Mouse (Mus musculus) neural tube, embryonic 11.5 days (tissue): Measurements from ENCODE around the gene Nkain2. TPM values are rescaled to one million over a fixed set of nuclear protein-coding genes. Genes with fewer than 3 reads are reported as not detected.

Experiments
- ATAC-seq: fragments of 200-750 bp; cut with Nextera tagmentation; 2 replicates; pipeline ENCODE4 v1.8.0; 2017; ENCODE audit warnings: moderate number of reproducible peaks, mild to moderate bottlenecking, moderate TSS enrichment, moderate library complexity; ENCODE audit not compliant: insufficient read depth, low FRiP score, low TSS enrichment
- DNase-seq: peaks from one replicate; pipeline ENCODE4 v3.0.0-alpha.2; 2015; ENCODE audit warnings: low spot score
- H3K27ac ChIP-seq: fragments of 300-500 bp; sonication (generic); 2 replicates; pipeline ENCODE4 v1.5.1; 2014; ENCODE audit warnings: low read depth, mild to moderate bottlenecking, low read length
- H3K27me3 ChIP-seq: fragments of 300-500 bp; sonication (generic); 2 replicates; pipeline ENCODE4 v1.6.1; 2014; ENCODE audit warnings: mild to moderate bottlenecking, low read length, mixed read lengths; ENCODE audit not compliant: control insufficient read depth, insufficient read depth
- H3K36me3 ChIP-seq: fragments of 300-500 bp; sonication (generic); 2 replicates; pipeline ENCODE4 v1.6.1; 2014; ENCODE audit warnings: mild to moderate bottlenecking, low read length, moderate library complexity, mixed read lengths; ENCODE audit not compliant: control insufficient read depth, insufficient read depth
- H3K4me1 ChIP-seq: fragments of 300-500 bp; sonication (generic); 2 replicates; pipeline ENCODE4 v1.6.1; 2014; ENCODE audit warnings: low read length, mixed read lengths; ENCODE audit not compliant: control insufficient read depth, insufficient read depth
- H3K4me2 ChIP-seq: fragments of 300-500 bp; sonication (generic); 2 replicates; pipeline ENCODE4 v1.6.1; 2014; ENCODE audit warnings: low read depth, mild to moderate bottlenecking, moderate library complexity
- H3K4me3 ChIP-seq: fragments of 300-500 bp; sonication (generic); 2 replicates; pipeline ENCODE4 v1.5.1; 2014; ENCODE audit warnings: low read depth, low read length
- H3K9ac ChIP-seq: fragments of 300-500 bp; sonication (generic); 2 replicates; pipeline ENCODE4 v1.6.1; 2014; ENCODE audit warnings: mild to moderate bottlenecking, low read length
- H3K9me3 ChIP-seq: fragments of 300-500 bp; sonication (generic); 2 replicates; pipeline ENCODE4 v1.6.1; 2016; ENCODE audit warnings: low read length; ENCODE audit not compliant: control insufficient read depth
- WGBS: fragments of 180-500 bp; shearing (Covaris S2); extraction: QIAGEN DNeasy Blood & Tissue Kit; methylation state at CpG from one replicate; pipeline ENCODE4 v1.1.7; 2014; 5-methylcytosine and 5-hydroxymethylcytosine counted together
- polyA plus RNA-seq: library from polyadenylated mRNA; unstranded; fragments of >200 nt; fragmentation: Nextera tagmentation; extraction: Ambion mirVana; gene quantifications from 2 replicates; pipeline ENCODE4 v1.2.1, GENCODE M21; 2014

The Nkain2 gene
- polyA plus RNA-seq: 1.8 and 3.3 TPM in 2 replicates

- Histone ChIP-seq H3K4me1 (no peaks in the 10 kb centered on the region), H3K4me3 (peak within 1 kb of the TSS; percentile 56), H3K9me3 (no peaks in the 10 kb centered on the region), H3K27me3 (no peaks in the 10 kb centered on the region), H3K36me3 (no peaks in the 10 kb centered on the region), H3K27ac (no peak within 1 kb of the TSS; the same call in 1 of the 2 replicates), H3K9ac (peak within 1 kb of the TSS; percentile 67), H3K4me2 (peak within 1 kb of the TSS; percentile 80)
- under 1% methylated on average over 60 of the region's 81 CpGs for WGBS
- DNase-seq (peak; percentile 79), ATAC-seq (peak; percentile 84)
Measured at GRCm38 (mm10) chr10:32889652-32890506, at the start of gene Nkain2. Nkain2 (minus strand) TSS chr10:32890462.

- Histone ChIP-seq H3K9ac (no peak overlapping the region), H3K4me1 (no peaks in the 10 kb centered on the region), H3K9me3 (no peaks in the 10 kb centered on the region), H3K27ac (no peak overlapping the region), H3K36me3 (no peaks in the 10 kb centered on the region), H3K4me3 (no peak overlapping the region), H3K27me3 (no peaks in the 10 kb centered on the region), H3K4me2 (no peak overlapping the region)
- 95% methylated on average over 3 of the region's 3 CpGs for WGBS
- ATAC-seq (no peak), DNase-seq (no peak)
Measured at GRCm38 (mm10) chr10:32939853-32940252, 49.6 kb upstream of the Nkain2 start.

GRCm38 (mm10) chr10:32895093-32895492 lies 4.8 kb upstream of the Nkain2 start:
- no peak overlapping the region for H3K4me2 ChIP-seq
- no peak overlapping the region for H3K9ac ChIP-seq
- no peak overlapping the region for H3K4me3 ChIP-seq
- H3K36me3 ChIP-seq: no peaks in the 10 kb centered on the region
- H3K27me3 ChIP-seq: no peaks in the 10 kb centered on the region
- H3K27ac ChIP-seq: no peak overlapping the region
- H3K9me3 ChIP-seq: no peaks in the 10 kb centered on the region
- ATAC-seq (no peak), DNase-seq (peak; percentile 55)
- no peaks in the 10 kb centered on the region for H3K4me1 ChIP-seq

- ATAC-seq (peak; percentile 33), DNase-seq (peak; percentile 58)
- H3K9ac ChIP-seq: peak overlapping the region; percentile 67
- 6% methylated on average over 13 of the region's 13 CpGs for WGBS
- H3K27ac ChIP-seq: no peak overlapping the region
- H3K27me3 ChIP-seq: no peaks in the 10 kb centered on the region
- H3K4me3 ChIP-seq: peak overlapping the region; percentile 56
- H3K36me3 ChIP-seq: no peaks in the 10 kb centered on the region
- H3K9me3 ChIP-seq: no peaks in the 10 kb centered on the region
- H3K4me1 ChIP-seq: no peaks in the 10 kb centered on the region
- H3K4me2 ChIP-seq: peak overlapping the region; percentile 80
Measured at GRCm38 (mm10) chr10:32890507-32891131, 357 bp upstream of the Nkain2 start.

- Histone ChIP-seq H3K36me3 (no peaks in the 10 kb centered on the region), H3K9me3 (no peaks in the 10 kb centered on the region), H3K4me3 (no peak overlapping the region), H3K27ac (no peak overlapping the region), H3K9ac (no peak overlapping the region), H3K4me2 (no peak overlapping the region), H3K27me3 (no peaks in the 10 kb centered on the region), H3K4me1 (no peaks in the 10 kb centered on the region)
- DNase-seq: no peak
- 64% methylated on average over 6 of the region's 6 CpGs for WGBS
- ATAC-seq: no peak
Measured at GRCm38 (mm10) chr10:32881977-32882376, 8.3 kb downstream of the Nkain2 start.

- DNase-seq (no peak), ATAC-seq (no peak)
Measured at GRCm38 (mm10) chr10:32870691-32871406, 19.4 kb downstream of the Nkain2 start.

GRCm38 (mm10) chr10:32869541-32869940 lies 20.7 kb downstream of the Nkain2 start:
- no peak overlapping the region for H3K27ac ChIP-seq
- H3K4me2 ChIP-seq: no peak overlapping the region
- no peaks in the 10 kb centered on the region for H3K27me3 ChIP-seq
- no peaks in the 10 kb centered on the region for H3K36me3 ChIP-seq
- no peaks in the 10 kb centered on the region for H3K4me1 ChIP-seq
- H3K9me3 ChIP-seq: no peaks in the 10 kb centered on the region
- DNase-seq (no peak), ATAC-seq (0 out of 2 replicates have a peak, but pooled peaks have one; percentile 13)
- H3K9ac ChIP-seq: no peak overlapping the region
- WGBS: 52% methylated on average over 1 of the region's 1 CpGs
- H3K4me3 ChIP-seq: no peak overlapping the region

More at GRCm38 (mm10) chr10:32870691-32871406, 19.4 kb downstream of the Nkain2 start:
- no peak overlapping the region for H3K9ac ChIP-seq
- H3K36me3 ChIP-seq: no peaks in the 10 kb centered on the region
- H3K4me3 ChIP-seq: no peak overlapping the region
- H3K9me3 ChIP-seq: no peaks in the 10 kb centered on the region
- H3K4me1 ChIP-seq: no peaks in the 10 kb centered on the region
- H3K27me3 ChIP-seq: no peaks in the 10 kb centered on the region
- 91% methylated on average over 1 of the region's 1 CpGs for WGBS
- no peak overlapping the region for H3K27ac ChIP-seq
- no peak overlapping the region for H3K4me2 ChIP-seq

- 80% methylated on average over 4 of the region's 4 CpGs for WGBS
- H3K9me3 ChIP-seq: no peaks in the 10 kb centered on the region
- no peak overlapping the region for H3K9ac ChIP-seq
- no peak overlapping the region for H3K4me2 ChIP-seq
- H3K4me1 ChIP-seq: no peaks in the 10 kb centered on the region
- ATAC-seq (no peak), DNase-seq (no peak)
- no peaks in the 10 kb centered on the region for H3K27me3 ChIP-seq
- no peaks in the 10 kb centered on the region for H3K36me3 ChIP-seq
- H3K4me3 ChIP-seq: no peak overlapping the region
- H3K27ac ChIP-seq: no peak overlapping the region
Measured at GRCm38 (mm10) chr10:32815210-32815883, 74.9 kb downstream of the Nkain2 start.
